Mouse (Mus musculus): ENCODE measurements around the gene Glul.

DNA sequence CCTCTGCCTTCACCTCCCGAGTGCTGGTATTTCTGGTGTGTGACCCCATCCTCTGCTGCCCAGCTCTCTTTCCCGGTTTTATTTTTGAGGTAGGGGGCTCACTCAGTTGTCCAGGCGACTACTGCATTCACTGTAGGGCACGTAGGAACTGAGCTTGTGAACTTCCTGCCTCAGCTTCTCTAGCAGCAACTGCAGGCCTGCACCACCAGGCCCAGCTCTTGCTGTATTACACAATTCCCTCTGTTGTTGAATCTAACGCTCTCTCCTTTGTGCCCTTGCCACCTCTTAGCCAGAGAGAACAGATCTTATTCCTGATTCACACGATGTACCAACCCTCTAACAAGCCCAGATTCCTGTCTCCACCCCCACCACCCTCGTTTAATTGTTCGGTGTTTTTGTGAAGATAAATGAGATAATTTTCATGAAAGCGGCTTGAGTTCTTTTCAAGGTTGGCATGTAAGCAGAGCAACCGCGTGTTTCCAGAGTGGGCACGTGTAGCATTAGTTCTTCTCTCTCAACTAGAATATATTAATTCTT lies 36.2 kb downstream of the Glul start:
- TF ChIP-seq CTCF (IDR thresholded peaks at IDR 0.05; ENCODE audit: low read depth) (no peak), EP300 (IDR thresholded peaks at IDR 0.05; ENCODE audit: low read depth) (no peak)
